Mouse (Mus musculus) neural tube, embryonic 10.5 days (tissue): ENCODE results near the gene Rhbdd1.

ENCODE experiments used
- DNase-seq: peaks from one replicate; pipeline ENCODE4 v3.0.0-alpha.2; 2017; ENCODE audit warnings: low spot score; ENCODE audit errors: extremely low spot score

The Rhbdd1 gene

GRCm38 (mm10) chr1:82362165-82362564, 45.9 kb downstream of the Rhbdd1 start:
- DNase-seq = no peak

GRCm38 (mm10) chr1:82364047-82364446, 47.8 kb downstream of the Rhbdd1 start:
- no peak for DNase-seq

- no peak for DNase-seq
Measured at GRCm38 (mm10) chr1:82364468-82364867, 48.2 kb downstream of the Rhbdd1 start.

GRCm38 (mm10) chr1:82371636-82372428, 55.6 kb downstream of the Rhbdd1 start:
- no peak for DNase-seq

GRCm38 (mm10) chr1:82373924-82374323, 57.7 kb downstream of the Rhbdd1 start:
- DNase-seq = no peak

- peak; percentile 27 for DNase-seq
Measured at GRCm38 (mm10) chr1:82374831-82375358, 58.6 kb downstream of the Rhbdd1 start.

GRCm38 (mm10) chr1:82375452-82375851, 59.2 kb downstream of the Rhbdd1 start:
- peak; percentile 22 for DNase-seq

- peak; percentile 12 for DNase-seq
Measured at GRCm38 (mm10) chr1:82381946-82382345, 65.7 kb downstream of the Rhbdd1 start.

- DNase-seq = peak; percentile 10
Measured at GRCm38 (mm10) chr1:82384106-82384505, 67.9 kb downstream of the Rhbdd1 start.

GRCm38 (mm10) chr1:82385054-82385453, 68.8 kb downstream of the Rhbdd1 start:
- peak; percentile 15 for DNase-seq

GRCm38 (mm10) chr1:82385827-82386230, 69.6 kb downstream of the Rhbdd1 start:
- peak; percentile 26 for DNase-seq

GRCm38 (mm10) chr1:82386814-82387771, 70.8 kb downstream of the Rhbdd1 start:
- peak; percentile 16 for DNase-seq

- DNase-seq = peak; percentile 10
Measured at GRCm38 (mm10) chr1:82389371-82389770, 73.1 kb downstream of the Rhbdd1 start.

GRCm38 (mm10) chr1:82395371-82395770, 79.1 kb downstream of the Rhbdd1 start:
- DNase-seq = no peak

GRCm38 (mm10) chr1:82407786-82408185, 91.5 kb downstream of the Rhbdd1 start:
- no peak for DNase-seq

- no peak for DNase-seq
Measured at GRCm38 (mm10) chr1:82409271-82409670, 93.0 kb downstream of the Rhbdd1 start.

GRCm38 (mm10) chr1:82410548-82410947, 94.3 kb downstream of the Rhbdd1 start:
- DNase-seq = no peak

- DNase-seq = no peak
Measured at GRCm38 (mm10) chr1:82411521-82411920, 95.3 kb downstream of the Rhbdd1 start.

GRCm38 (mm10) chr1:82412085-82412484, 95.8 kb downstream of the Rhbdd1 start:
- no peak for DNase-seq

- no peak for DNase-seq
Measured at GRCm38 (mm10) chr1:82414434-82415045, 98.3 kb downstream of the Rhbdd1 start.

GRCm38 (mm10) chr1:82415641-82416040, 99.4 kb downstream of the Rhbdd1 start:
- DNase-seq = no peak
